Mouse (Mus musculus) cerebellum, postnatal 36 days (tissue): ENCODE measurements around the gene Il15ra.

Experiments used
- DNase-seq, 2 experiments: peaks; one replicate each; pipeline ENCODE4 v3.0.0; 2021 to 2022; ENCODE audit warnings: mixed read lengths in 2 of 2

The Il15ra gene

GRCm38 (mm10) chr2:11705201-11706025 is at the start of gene Il15ra:
Gene Il15ra, plus strand, starts transcription at chr2:11705290.
- DNase-seq, result peak; percentile 16 to 27

- no peak for DNase-seq
Measured at GRCm38 (mm10) chr2:11657581-11657980, 47.5 kb upstream of the Il15ra start.

GRCm38 (mm10) chr2:11659263-11659662 is 45.8 kb upstream of the Il15ra start:
- no peak for DNase-seq

GRCm38 (mm10) chr2:11662143-11662906 is 42.8 kb upstream of the Il15ra start:
- DNase-seq, result no peak

GRCm38 (mm10) chr2:11662907-11663230 is 42.2 kb upstream of the Il15ra start:
- DNase-seq, result no peak

GRCm38 (mm10) chr2:11663961-11664360 is 41.1 kb upstream of the Il15ra start:
- DNase-seq, result peak; percentile 67 to 76

- peak; percentile 33 to 49 for DNase-seq
Measured at GRCm38 (mm10) chr2:11664367-11664766, 40.7 kb upstream of the Il15ra start.

GRCm38 (mm10) chr2:11664806-11665205 is 40.3 kb upstream of the Il15ra start:
- DNase-seq, result peak in 1 of 2 experiments; percentile 3

- DNase-seq, result no peak
Measured at GRCm38 (mm10) chr2:11665326-11665725, 39.8 kb upstream of the Il15ra start.

GRCm38 (mm10) chr2:11672144-11672543 is 32.9 kb upstream of the Il15ra start:
- no peak for DNase-seq

- no peak for DNase-seq
Measured at GRCm38 (mm10) chr2:11679626-11680025, 25.5 kb upstream of the Il15ra start.

GRCm38 (mm10) chr2:11682712-11683111 is 22.4 kb upstream of the Il15ra start:
- no peak for DNase-seq

GRCm38 (mm10) chr2:11686512-11686911 is 18.6 kb upstream of the Il15ra start:
- no peak for DNase-seq

GRCm38 (mm10) chr2:11687436-11687835 is 17.7 kb upstream of the Il15ra start:
- no peak for DNase-seq

- DNase-seq, result no peak
Measured at GRCm38 (mm10) chr2:11690201-11690890, 14.7 kb upstream of the Il15ra start.

GRCm38 (mm10) chr2:11693352-11693751 is 11.7 kb upstream of the Il15ra start:
- DNase-seq, result no peak

- DNase-seq, result no peak
Measured at GRCm38 (mm10) chr2:11694104-11694503, 11.0 kb upstream of the Il15ra start.

GRCm38 (mm10) chr2:11695867-11696266 is 9.2 kb upstream of the Il15ra start:
- no peak for DNase-seq

GRCm38 (mm10) chr2:11698994-11699393 is 6.1 kb upstream of the Il15ra start:
- DNase-seq, result no peak

GRCm38 (mm10) chr2:11699905-11700304 is 5.2 kb upstream of the Il15ra start:
- DNase-seq, result no peak

- no peak for DNase-seq
Measured at GRCm38 (mm10) chr2:11706030-11706745, 1.1 kb downstream of the Il15ra start.

- DNase-seq, result no peak
Measured at GRCm38 (mm10) chr2:11706746-11707065, 1.6 kb downstream of the Il15ra start.

GRCm38 (mm10) chr2:11708538-11708937 is 3.4 kb downstream of the Il15ra start:
- no peak for DNase-seq
